Mouse (Mus musculus) small intestine, adult 2 months (tissue): ENCODE measurements around the gene Slc35f3. TPM values are rescaled to one million over a fixed set of nuclear protein-coding genes. Genes with fewer than 3 reads are reported as not detected.
A peak's percentile ranks its signal among the peaks of the same experiment; 100 is the strongest.

Experiments
- H3K27ac ChIP-seq: fragments of 200-500 bp; 2 replicates; pipeline ENCODE4 v1.5.1; 2012; ENCODE audit warnings: low read depth, low read length, control low read depth, inconsistent platforms; ENCODE audit not compliant: insufficient read depth
- H3K27me3 ChIP-seq: fragments of 200-500 bp; 2 replicates; pipeline ENCODE4 v1.6.1; 2012; ENCODE audit warnings: mild to moderate bottlenecking, moderate library complexity, low read length, inconsistent platforms; ENCODE audit not compliant: control insufficient read depth, insufficient read depth
- H3K36me3 ChIP-seq: fragments of 200-500 bp; 2 replicates; pipeline ENCODE4 v1.6.1; 2012; ENCODE audit warnings: mild to moderate bottlenecking, low read length, control low read depth, inconsistent platforms; ENCODE audit not compliant: control insufficient read depth, insufficient read depth
- H3K4me1 ChIP-seq: fragments of 200-500 bp; 2 replicates; pipeline ENCODE4 v1.6.1; 2012; ENCODE audit warnings: low read length, inconsistent platforms, mixed read lengths; ENCODE audit not compliant: control insufficient read depth, insufficient read depth, insufficient read length
- H3K4me3 ChIP-seq: fragments of 200-500 bp; 2 replicates; pipeline ENCODE4 v1.5.1; 2012; ENCODE audit warnings: low read depth, mild to moderate bottlenecking, control low read depth, inconsistent platforms, low read length, moderate library complexity
- CTCF ChIP-seq: fragments of 200-500 bp; IDR thresholded peaks from 2 replicates; pipeline ENCODE4 v1.5.1; 2012; ENCODE audit warnings: low read depth, mild to moderate bottlenecking, control low read depth, inconsistent platforms, low read length, moderate library complexity, mixed read lengths; ENCODE audit not compliant: insufficient replicate concordance, insufficient read length; ENCODE audit errors: extremely low read depth
- POLR2A ChIP-seq: fragments of 200-500 bp; IDR thresholded peaks from 2 replicates; pipeline ENCODE4 v1.6.1; 2012; ENCODE audit warnings: low read depth, mild to moderate bottlenecking, control low read depth, inconsistent platforms, low read length, moderate library complexity
- WGBS: fragments of 180-500 bp; shearing (Covaris S2); methylation state at CpG from one replicate; pipeline ENCODE4 v1.1.7; 2018; 5-methylcytosine and 5-hydroxymethylcytosine counted together
- polyA plus RNA-seq: library from polyadenylated mRNA; depleted of rRNA; stranded (reverse); fragments of >200 nt; gene quantifications from 2 replicates; pipeline ENCODE4 v1.2.3, GENCODE M21; 2012; rRNA removed

Slc35f3 gene
- polyA plus RNA-seq, 1 experiment = not detected

- Histone ChIP-seq H3K27me3 (no peaks in the 10 kb centered on the region), H3K27ac (no peak overlapping the region), H3K4me1 (peaks cover 6% of the 10 kb centered on the region; the same call in 1 of the 2 replicates), H3K36me3 (peaks cover 29% of the 10 kb centered on the region), H3K4me3 (no peak overlapping the region)
- TF ChIP-seq CTCF = no peak
- TF ChIP-seq POLR2A = no peak
- WGBS = 62% methylated on average over 4 of the region's 4 CpGs
These were observed 125.8 kb downstream of the Slc35f3 start for GRCm38 (mm10) chr8:126424163-126424562.

DNA sequence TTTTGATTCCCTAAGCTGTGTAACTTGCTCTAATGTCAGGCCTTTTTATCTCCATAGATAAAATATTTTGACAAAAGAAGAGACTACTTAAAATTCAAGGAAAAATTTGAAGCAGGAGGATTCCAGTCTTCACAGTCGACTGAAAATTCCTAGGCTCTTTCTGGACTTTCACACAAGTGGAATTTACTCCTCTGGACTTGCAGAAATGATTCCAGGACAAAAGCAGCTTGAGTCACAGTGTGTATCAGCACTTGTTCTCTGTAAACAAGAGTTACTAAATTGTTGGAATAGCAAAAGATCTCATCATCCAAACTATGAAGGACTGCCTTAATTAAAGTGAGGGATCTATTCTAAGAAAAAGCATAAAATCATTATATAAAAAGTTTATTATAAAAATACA, 126.6 kb downstream of the Slc35f3 start:
- no peak overlapping the region for H3K4me3 ChIP-seq
- H3K27ac ChIP-seq = no peak overlapping the region
- H3K36me3 ChIP-seq = peaks cover 34% of the 10 kb centered on the region
- WGBS = 49% methylated on average over 1 of the region's 1 CpGs
- H3K4me1 ChIP-seq = peaks cover 6% of the 10 kb centered on the region; the same call in 1 of the 2 replicates
- no peaks in the 10 kb centered on the region for H3K27me3 ChIP-seq
- no peak for TF ChIP-seq CTCF

- Histone ChIP-seq H3K36me3 (peaks cover 49% of the 10 kb centered on the region), H3K27me3 (no peaks in the 10 kb centered on the region), H3K27ac (no peak overlapping the region), H3K4me3 (no peak overlapping the region), H3K4me1 (no peaks in the 10 kb centered on the region)
- 92% methylated on average over 5 of the region's 5 CpGs for WGBS
- TF ChIP-seq CTCF (no peak), POLR2A (no peak)
These were observed 131.3 kb downstream of the Slc35f3 start for GRCm38 (mm10) chr8:126429635-126430034.

DNA sequence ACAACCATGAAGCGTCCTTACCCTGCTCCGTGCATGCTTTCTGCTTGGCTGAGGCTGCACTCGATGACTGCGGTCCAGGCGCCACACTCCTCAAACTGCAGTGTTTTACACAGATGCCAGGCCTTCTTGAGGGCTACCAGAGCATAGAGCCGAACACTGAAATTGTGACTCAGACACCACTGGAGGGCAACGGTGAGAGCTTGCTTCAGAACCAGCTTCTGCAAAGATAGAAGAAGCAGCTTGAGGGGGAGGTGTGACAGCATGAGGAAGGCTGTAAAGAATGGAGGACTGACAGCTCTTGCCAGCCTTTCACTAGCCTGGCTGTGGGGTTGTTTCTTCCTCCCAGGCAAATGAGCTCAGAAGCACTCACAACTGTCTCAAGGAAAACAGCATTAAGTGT, 135.5 kb downstream of the Slc35f3 start:
- TF ChIP-seq CTCF (0 out of 2 replicates have a peak, but pooled peaks have one; percentile 4), POLR2A (no peak)
- no peak overlapping the region for H3K27ac ChIP-seq
- no peaks in the 10 kb centered on the region for H3K27me3 ChIP-seq
- WGBS = 86% methylated on average over 7 of the region's 7 CpGs
- no peaks in the 10 kb centered on the region for H3K4me1 ChIP-seq
- peaks cover 25% of the 10 kb centered on the region for H3K36me3 ChIP-seq
- no peak overlapping the region for H3K4me3 ChIP-seq

- no peak for TF ChIP-seq POLR2A
- no peak for TF ChIP-seq CTCF
- WGBS = 70% methylated on average over 2 of the region's 2 CpGs
- Histone ChIP-seq H3K36me3 (peaks cover 12% of the 10 kb centered on the region), H3K4me3 (no peak overlapping the region), H3K27me3 (no peaks in the 10 kb centered on the region), H3K27ac (no peak overlapping the region), H3K4me1 (no peaks in the 10 kb centered on the region)
These were observed 140.6 kb downstream of the Slc35f3 start for GRCm38 (mm10) chr8:126438937-126439336.

Other genes with a start within 250 kb of the Slc35f3 start
- gene Coa6, start 124.0 kb downstream of the Slc35f3 start, polyA plus RNA-seq = 50.2 and 60.6 TPM in 2 replicates
- gene Tarbp1, start 176.5 kb downstream of the Slc35f3 start, polyA plus RNA-seq = 1.3 and 1.7 TPM in 2 replicates